17 mouse cellular contexts compared by ENCODE assay signal in the genomic region with DNA sequence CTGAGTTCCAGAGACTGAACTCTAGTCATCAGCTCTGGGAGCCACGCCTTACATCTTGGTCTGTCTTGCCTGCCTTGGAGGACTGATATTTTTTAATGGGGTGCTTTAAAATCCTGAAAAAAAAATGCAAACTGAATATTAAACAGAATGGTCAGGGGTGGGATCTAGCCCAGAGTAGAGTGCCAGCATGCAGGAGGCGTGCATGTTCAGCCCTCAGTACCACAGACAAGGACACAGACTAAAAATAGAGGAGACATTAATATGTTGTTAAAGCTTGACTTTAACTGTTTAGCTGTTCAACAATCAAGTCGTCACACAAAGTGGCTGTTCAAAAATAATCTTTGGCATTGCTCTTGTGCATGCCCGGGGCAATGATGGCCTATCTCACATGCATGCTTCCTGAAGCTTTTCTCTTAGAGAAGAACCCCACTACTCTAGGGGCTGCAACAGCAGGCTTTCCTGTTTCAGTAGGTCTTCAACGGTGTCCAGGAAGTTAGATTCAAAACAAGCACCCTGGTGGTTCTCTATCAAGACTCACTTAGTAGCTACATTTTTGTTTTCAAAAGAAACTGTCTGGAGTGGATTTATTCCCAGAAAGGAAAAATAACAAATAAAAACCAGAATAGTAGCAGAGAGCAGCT. TPM values are rescaled to one million over a fixed set of nuclear protein-coding genes. Genes with fewer than 3 reads are reported as not detected.
A peak's percentile ranks its signal among the peaks of the same experiment; 100 is the strongest.
DNase-seq lines count a peak whose midpoint lies in the region; ATAC-seq lines count a peak whose summit lies in the region.
"Had no signal": no experiment of that assay in that cellular context is flagged by ENCODE, and none has a peak within 500 bp of the region (broad histone marks: within the 10 kb centered on the region; RNA-seq: fewer than 3 reads in every experiment).

No protein-coding gene starts in this region.

- no peaks in the 10 kb centered on the region for H3K27me3 ChIP-seq in heart, embryonic 14.5 days (ENCODE audit: control insufficient read depth, insufficient read depth, low read length)
- no peaks in the 10 kb centered on the region for H3K27me3 ChIP-seq in lung, embryonic 15.5 days
- H3K27me3 ChIP-seq: embryonic facial prominence, embryonic 15.5 days; limb, embryonic 12.5 days had no signal

- no peaks in the 10 kb centered on the region for H3K36me3 ChIP-seq in heart, embryonic 14.5 days (ENCODE audit: control insufficient read depth, insufficient read depth, low read length)
- H3K36me3 ChIP-seq in lung, embryonic 15.5 days: peaks cover 2% of the 10 kb centered on the region; the same call in 1 of the 2 replicates

- ATAC-seq in heart, embryonic 14.5 days (ENCODE audit: insufficient number of reproducible peaks, insufficient read depth, low FRiP score, low read depth): no peak
- ATAC-seq in lung, embryonic 15.5 days (ENCODE audit: borderline replicate concordance, extremely low read depth, low FRiP score, low TSS enrichment): no peak
- ATAC-seq in CD4-positive, CD25-positive, alpha-beta regulatory T cell, adult 4 months: peak; percentile 23
- ATAC-seq: hindbrain, postnatal 0 days had no signal

- no peaks in the 10 kb centered on the region for H3K9me3 ChIP-seq in heart, embryonic 14.5 days (ENCODE audit: control insufficient read depth, low read length)
- no peaks in the 10 kb centered on the region for H3K9me3 ChIP-seq in lung, embryonic 15.5 days
- H3K9me3 ChIP-seq: embryonic facial prominence, embryonic 15.5 days; limb, embryonic 12.5 days had no signal

- peak overlapping the region; percentile 42 to 75; a peak in 3 of 4 replicates for H3K27ac ChIP-seq in heart, embryonic 14.5 days (replicated peaks in 1 of 2; ENCODE audit: control insufficient read depth in 1 of 2, insufficient read depth in 1 of 2, low read depth in 2 of 2, low read length in 2 of 2)
- peak overlapping the region; percentile 10; the same call in 1 of the 2 replicates for H3K27ac ChIP-seq in lung, embryonic 15.5 days
- H3K27ac ChIP-seq: embryonic facial prominence, embryonic 15.5 days; hindbrain, postnatal 0 days; limb, embryonic 12.5 days had no signal

- 32% methylated on average over 5 of the region's 5 CpGs for WGBS in heart, embryonic 14.5 days
- 53% methylated on average over 5 of the region's 5 CpGs for WGBS in lung, embryonic 15.5 days

- no peak overlapping the region for H3K4me3 ChIP-seq in heart, embryonic 14.5 days (ENCODE audit: control insufficient read depth in 1 of 2, insufficient read depth in 1 of 2, low read depth in 1 of 2, low read length in 2 of 2)
- H3K4me3 ChIP-seq in lung, embryonic 15.5 days: no peak overlapping the region
- H3K4me3 ChIP-seq: embryonic facial prominence, embryonic 15.5 days; limb, embryonic 12.5 days had no signal

- intact Hi-C loops in heart, postnatal 25 days (cut with DNase I): no loop called here
- intact Hi-C loops in left cerebral cortex, postnatal 36 days (cut with DNase I): no loop called here

- peaks cover 8 to 20% of the 10 kb centered on the region in 2 experiments for H3K4me1 ChIP-seq in heart, embryonic 14.5 days (ENCODE audit: control insufficient read depth in 2 of 2, insufficient read depth in 2 of 2, low read length in 2 of 2)
- H3K4me1 ChIP-seq in lung, embryonic 15.5 days: 0 out of 2 replicates have a peak, but pooled peaks cover 6% of the 10 kb centered on the region

- peak overlapping the region; percentile 31; the same call in 1 of the 2 replicates for H3K9ac ChIP-seq in heart, embryonic 14.5 days (ENCODE audit: low read length)
- no peak overlapping the region for H3K9ac ChIP-seq in lung, embryonic 15.5 days
- H3K9ac ChIP-seq: embryonic facial prominence, embryonic 15.5 days; limb, embryonic 12.5 days had no signal

- no peak for DNase-seq in heart, postnatal 25 days (ENCODE audit: low spot score)
- no peak for DNase-seq in lung, adult 18-20 months
- peak; percentile 41 for DNase-seq in naive thymus-derived CD4-positive, alpha-beta T cell, adult 2 months (ENCODE audit: low read depth)
- no peak for DNase-seq in left cerebral cortex, postnatal 36 days (ENCODE audit: low spot score in 2 of 2)
- DNase-seq in kidney, postnatal 25 days: no peak
- DNase-seq: adrenal gland, postnatal 10 days; cerebellum, adult 8-10 months; kidney, adult 8-10 months; kidney, postnatal 4 days; right cerebral cortex, adult 18-20 months had no signal

- H3K4me2 ChIP-seq in heart, embryonic 14.5 days (ENCODE audit: low read length): peak overlapping the region; percentile 36; the same call in 1 of the 2 replicates
- no peak overlapping the region for H3K4me2 ChIP-seq in lung, embryonic 15.5 days
- H3K4me2 ChIP-seq: embryonic facial prominence, embryonic 15.5 days; limb, embryonic 12.5 days had no signal

RNA-seq across cellular contexts. Expression of a gene that starts 18.0 kb away (rescaled TPM):
- polyA plus RNA-seq in heart, embryonic 14.5 days (2014; fragmentation: Nextera tagmentation; extraction: Ambion mirVana): 8.2 and 9.2 TPM in 2 replicates
- total RNA-seq in heart, postnatal 25 days (2021): 10 to 100 TPM; 14.2 to 14.4 TPM
- polyA plus RNA-seq in lung, embryonic 15.5 days (2015; fragmentation: Nextera tagmentation; extraction: Ambion mirVana): 12.9 and 13.8 TPM in 2 replicates
- polyA plus RNA-seq in CD4-positive, CD25-positive, alpha-beta regulatory T cell, adult 4 months (2017; shearing (Covaris generic)): 1 to 10 TPM; 7.7 to 9.1 TPM
- 10 to 100 TPM; 19.8 to 22.9 TPM for total RNA-seq in left cerebral cortex, postnatal 36 days (2021)
- total RNA-seq: MEL had no signal

RNA-seq across cellular contexts. Expression of a gene that starts 28.4 kb away (rescaled TPM):
- polyA plus RNA-seq in heart, embryonic 14.5 days (2014; fragmentation: Nextera tagmentation; extraction: Ambion mirVana): 3.6 TPM in 2 replicates
- 1 to 10 TPM; 5.3 to 5.4 TPM for total RNA-seq in heart, postnatal 25 days (2021)
- polyA plus RNA-seq in lung, embryonic 15.5 days (2015; fragmentation: Nextera tagmentation; extraction: Ambion mirVana): 2.5 TPM in 2 replicates
- 1 to 10 TPM; 3.7 to 4.2 TPM for polyA plus RNA-seq in CD4-positive, CD25-positive, alpha-beta regulatory T cell, adult 4 months (2017; shearing (Covaris generic))
- total RNA-seq in left cerebral cortex, postnatal 36 days (2021): 1 to 10 TPM; 8.4 to 9.8 TPM
